Mouse (Mus musculus) CH12.LX (cell line): Measurements from ENCODE around the gene Smco2.

ENCODE experiments used
- CTCF ChIP-seq, 2 experiments: IDR thresholded peaks in 1 of 2; conservative IDR thresholded peaks in 1 of 2; 2 replicates each; pipeline ENCODE4 v1.5.1; 2011 to 2012; ENCODE audit warnings: low read depth in 2 of 2, low read length in 2 of 2, improper control_type of control experiment in 1 of 2, inconsistent platforms in 1 of 2, mild to moderate bottlenecking in 1 of 2, moderate library complexity in 1 of 2
- ELF1 ChIP-seq: IDR thresholded peaks from 2 replicates; pipeline ENCODE4 v1.6.1; 2014; ENCODE audit warnings: low read depth, mild to moderate bottlenecking, inconsistent platforms, low read length, improper control_type of control experiment
- EP300 ChIP-seq: IDR thresholded peaks from 2 replicates; pipeline ENCODE4 v1.6.1; 2011; ENCODE audit warnings: low read length, improper control_type of control experiment
- GABPA ChIP-seq: IDR thresholded peaks from 2 replicates; pipeline ENCODE4 v1.6.1; 2012; ENCODE audit warnings: low read depth, low read length, improper control_type of control experiment, inconsistent platforms; ENCODE audit not compliant: insufficient replicate concordance
- MAX ChIP-seq: IDR thresholded peaks from 2 replicates; pipeline ENCODE4 v1.6.1; 2011; ENCODE audit warnings: low read length, improper control_type of control experiment
- MEF2A ChIP-seq: IDR thresholded peaks from 2 replicates; pipeline ENCODE4 v1.6.1; 2014; ENCODE audit warnings: low read depth, mild to moderate bottlenecking, inconsistent platforms, low read length, improper control_type of control experiment, borderline replicate concordance
- MXI1 ChIP-seq: IDR thresholded peaks from 2 replicates; pipeline ENCODE4 v1.6.1; 2011; ENCODE audit warnings: mild to moderate bottlenecking, low read depth, low read length, improper control_type of control experiment
- MYC ChIP-seq: IDR thresholded peaks from 2 replicates; pipeline ENCODE4 v1.6.1; 2011; ENCODE audit warnings: low read depth, mild to moderate bottlenecking, improper control_type of control experiment, low read length
- POLR2A ChIP-seq: IDR thresholded peaks from 2 replicates; pipeline ENCODE4 v1.6.1; 2011; ENCODE audit warnings: low read depth, mild to moderate bottlenecking, improper control_type of control experiment, low read length
- ZMIZ1 ChIP-seq: IDR thresholded peaks from 2 replicates; pipeline ENCODE4 v1.6.1; 2012; ENCODE audit warnings: low read depth, mild to moderate bottlenecking, inconsistent platforms, low read length, improper control_type of control experiment
- ZNF384 ChIP-seq: IDR thresholded peaks from 2 replicates; pipeline ENCODE4 v1.6.1; 2012; ENCODE audit warnings: low read depth, low read length, improper control_type of control experiment, inconsistent platforms

DNA sequence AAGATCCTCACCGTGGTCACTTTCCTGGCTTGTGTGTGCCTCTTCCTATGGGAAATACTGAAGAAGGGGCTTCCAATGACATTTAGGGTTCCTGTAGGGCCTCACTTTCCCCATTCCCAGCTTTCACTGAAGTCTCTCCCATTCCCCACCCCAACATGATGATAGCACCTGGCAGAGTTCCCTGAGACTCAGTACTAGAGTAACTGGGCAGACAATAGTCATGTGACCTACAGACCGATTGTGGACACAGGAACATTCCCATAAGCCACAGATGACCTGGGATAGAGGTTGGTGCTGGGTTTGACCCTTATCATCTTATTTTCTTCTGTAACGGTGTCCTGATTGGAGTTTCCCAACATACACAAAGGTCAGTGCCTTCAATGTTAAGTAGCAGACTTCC lies 34.3 kb downstream of the Smco2 start:
- TF ChIP-seq MYC (no peak), ZNF384 (no peak), GABPA (no peak), ZMIZ1 (no peak), CTCF (conservative IDR thresholded peaks at IDR 0.05 in 1 of 2, IDR thresholded peaks at IDR 0.05 in 1 of 2; ENCODE audit: low read depth in 2 of 2, low read length in 2 of 2) (no peak), MAX (no peak), MXI1 (no peak), MEF2A (no peak), POLR2A (no peak), EP300 (no peak), ELF1 (no peak)
